Mouse (Mus musculus) lung, postnatal 0 days (tissue): ENCODE data around the gene Tfe3.

Experiments
- CTCF ChIP-seq: IDR thresholded peaks from 2 replicates; pipeline ENCODE4 v1.5.1; 2016; ENCODE audit warnings: antibody characterized with exemption, mild to moderate bottlenecking
- EP300 ChIP-seq: IDR thresholded peaks from 2 replicates; pipeline ENCODE4 v1.6.1; 2016; ENCODE audit warnings: antibody characterized with exemption, mild to moderate bottlenecking, control low read depth

GRCm38 (mm10) chrX:7741103-7741502 lies 21.3 kb upstream of the Tfe3 start:
- no peak for TF ChIP-seq CTCF
- TF ChIP-seq EP300: no peak
